ENCODE assay signal across 8 mouse cellular contexts in genomic region chr2:57698659-57699061, GRCm38 (mm10).
DNase-seq lines count a peak whose midpoint lies in the region; ATAC-seq and TF ChIP-seq lines count a peak whose summit lies in the region.

No protein-coding gene starts in this region.

- peak; percentile 91 for ATAC-seq in embryonic facial prominence, embryonic 14.5 days (ENCODE audit: low read depth)
- ATAC-seq in activated CD4-positive, CD25-positive, alpha-beta regulatory T cell, adult 4 months: no peak

- peak overlapping the region; percentile 36 for H3K4me3 ChIP-seq in embryonic facial prominence, embryonic 14.5 days (ENCODE audit: low read depth, low read length)
- H3K4me3 ChIP-seq in hindbrain, embryonic 10.5 days: peak overlapping the region; percentile 44
- H3K4me3 ChIP-seq in layer of hippocampus, adult 2 months: peak overlapping the region; percentile 53
- no peak overlapping the region for H3K4me3 ChIP-seq in lung, adult 2 months (replicated peaks; ENCODE audit: extremely low read depth, low read depth, low read length)

- DNase-seq in 3T3-L1 (ENCODE audit: low read depth, low spot score): peak; percentile 42
- peak; percentile 41 for DNase-seq in adrenal gland, postnatal 10 days
- DNase-seq in embryonic facial prominence, embryonic 14.5 days (ENCODE audit: low spot score): peak; percentile 86
- peak; percentile 61 for DNase-seq in hindbrain, embryonic 10.5 days (ENCODE audit: low spot score)
- peak; percentile 53 to 71 for DNase-seq in layer of hippocampus, adult 2 months (ENCODE audit: low spot score in 2 of 2)
- no peak for DNase-seq in lung, adult 2 months
- DNase-seq in ovary, postnatal 10 days (ENCODE audit: low spot score): peak; percentile 1

- peaks cover 3% of the 10 kb centered on the region; the same call in 1 of the 2 replicates for H3K4me1 ChIP-seq in embryonic facial prominence, embryonic 14.5 days (ENCODE audit: control insufficient read depth, insufficient read depth, low read length)
- peaks cover 23% of the 10 kb centered on the region; the same call in 1 of the 2 replicates for H3K4me1 ChIP-seq in hindbrain, embryonic 10.5 days (replicated peaks)
- H3K4me1 ChIP-seq in lung, adult 2 months (ENCODE audit: control insufficient read depth, insufficient read depth, low read length): no peaks in the 10 kb centered on the region

- H3K27me3 ChIP-seq in embryonic facial prominence, embryonic 14.5 days (replicated peaks; ENCODE audit: control insufficient read depth, insufficient read depth, low read length): no peaks in the 10 kb centered on the region
- peaks cover 9% of the 10 kb centered on the region for H3K27me3 ChIP-seq in hindbrain, embryonic 10.5 days (ENCODE audit: insufficient read depth, poor library complexity, severe bottlenecking)

- WGBS in embryonic facial prominence, embryonic 14.5 days: 3% methylated on average over 11 of the region's 11 CpGs
- WGBS in hindbrain, embryonic 10.5 days: 3% methylated on average over 11 of the region's 11 CpGs
- 11% methylated on average over 11 of the region's 11 CpGs for WGBS in lung, adult 2 months

- TF ChIP-seq CTCF in layer of hippocampus, adult 2 months (conservative IDR thresholded peaks at IDR 0.05): peak; percentile 89
- TF ChIP-seq CTCF in lung, adult 2 months (IDR thresholded peaks at IDR 0.05; ENCODE audit: insufficient read depth, low read length): peak; percentile 24; the same call in 1 of the 2 replicates

- H3K36me3 ChIP-seq in embryonic facial prominence, embryonic 14.5 days (ENCODE audit: control insufficient read depth, insufficient read depth, low read length): no peaks in the 10 kb centered on the region
- no peaks in the 10 kb centered on the region for H3K36me3 ChIP-seq in hindbrain, embryonic 10.5 days

- H3K9me3 ChIP-seq in embryonic facial prominence, embryonic 14.5 days (ENCODE audit: control insufficient read depth, low read length): no peaks in the 10 kb centered on the region
- no peaks in the 10 kb centered on the region for H3K9me3 ChIP-seq in hindbrain, embryonic 10.5 days

- H3K9ac ChIP-seq in embryonic facial prominence, embryonic 14.5 days (ENCODE audit: low read depth, low read length): peak overlapping the region; percentile 41; the same call in 1 of the 2 replicates

- no peak overlapping the region for H3K27ac ChIP-seq in embryonic facial prominence, embryonic 14.5 days (replicated peaks; ENCODE audit: low read depth, low read length)
- peak overlapping the region; percentile 69 for H3K27ac ChIP-seq in hindbrain, embryonic 10.5 days
- peak overlapping the region; percentile 81 for H3K27ac ChIP-seq in layer of hippocampus, adult 2 months

- no peak for TF ChIP-seq POLR2A in lung, adult 2 months (IDR thresholded peaks at IDR 0.05; ENCODE audit: borderline replicate concordance, extremely low read depth, low read depth, low read length)

- peak overlapping the region; percentile 60 for H3K4me2 ChIP-seq in embryonic facial prominence, embryonic 14.5 days (ENCODE audit: low read depth, low read length)
